Mouse (Mus musculus): ENCODE results near the gene Egln2. TPM values are rescaled to one million over a fixed set of nuclear protein-coding genes. Genes with fewer than 3 reads are reported as not detected.

The Egln2 gene
- polyA plus RNA-seq, 1 experiment: 68.8 TPM

- Histone ChIP-seq H3K79me2 (ENCODE audit: control insufficient read depth, insufficient read depth) (peaks cover 51% of the 10 kb centered on the region), H3K79me3 (ENCODE audit: low read depth) (peaks cover 42% of the 10 kb centered on the region), H3K27me3 (ENCODE audit: control insufficient read depth, insufficient read depth, insufficient read length) (no peaks in the 10 kb centered on the region), H3K4me3 (ENCODE audit: insufficient read depth, poor library complexity, severe bottlenecking) (no peak overlapping the region), H3ac (ENCODE audit: control insufficient read depth, insufficient read length, low read depth) (no peak overlapping the region), H3K36me3 (ENCODE audit: control insufficient read depth, insufficient read depth) (peaks cover 85% of the 10 kb centered on the region)
- TF ChIP-seq USF1 (IDR thresholded peaks at IDR 0.05; ENCODE audit: low read depth) (no peak), CTCF (IDR thresholded peaks at IDR 0.05; ENCODE audit: control insufficient read depth, insufficient read depth, insufficient read length) (no peak), MAX (IDR thresholded peaks at IDR 0.05) (no peak), MYOD1 (IDR thresholded peaks at IDR 0.05; ENCODE audit: control insufficient read depth, insufficient read length, low read depth) (no peak), MYOG (IDR thresholded peaks at IDR 0.05; ENCODE audit: control insufficient read depth, extremely low read depth, insufficient read length) (no peak), FOSL1 (IDR thresholded peaks at IDR 0.05; ENCODE audit: insufficient read depth, low read length, poor library complexity, severe bottlenecking) (no peak), CEBPB (IDR thresholded peaks at IDR 0.05; ENCODE audit: low read depth) (no peak)
These were observed 22.8 kb upstream of the Egln2 start for GRCm38 (mm10) chr7:27189271-27189931.

DNA sequence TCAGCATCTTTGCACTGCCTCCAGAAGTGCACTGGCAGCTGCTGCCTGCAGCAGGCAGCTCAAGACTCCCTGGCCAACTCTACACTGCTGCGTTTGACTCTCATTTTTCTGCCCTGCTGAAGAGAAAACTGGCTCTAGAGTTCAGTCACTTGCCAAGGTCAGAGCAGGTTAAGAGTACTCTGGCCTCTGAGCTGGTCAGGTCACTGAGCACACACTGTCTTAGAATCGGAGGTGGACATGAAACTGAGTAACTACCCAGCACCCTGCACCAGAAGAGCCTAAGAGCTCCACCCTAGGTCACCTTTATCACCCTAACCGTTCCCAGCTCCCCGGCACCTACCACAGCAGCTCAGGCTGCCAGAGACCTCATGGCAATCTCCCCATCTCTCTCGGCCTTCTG, 19.4 kb upstream of the Egln2 start:
- peaks cover 10% of the 10 kb centered on the region for H3K79me3 ChIP-seq (ENCODE audit: low read depth)
- peaks cover 57% of the 10 kb centered on the region for H3K36me3 ChIP-seq (ENCODE audit: control insufficient read depth, insufficient read depth)
- no peak overlapping the region for H3K4me3 ChIP-seq (ENCODE audit: insufficient read depth, poor library complexity, severe bottlenecking)
- peaks cover 17% of the 10 kb centered on the region for H3K79me2 ChIP-seq (ENCODE audit: control insufficient read depth, insufficient read depth)
- H3K27me3 ChIP-seq (ENCODE audit: control insufficient read depth, insufficient read depth, insufficient read length): no peaks in the 10 kb centered on the region
- TF ChIP-seq USF1 (IDR thresholded peaks at IDR 0.05; ENCODE audit: low read depth): no peak
- H3ac ChIP-seq (ENCODE audit: control insufficient read depth, insufficient read length, low read depth): no peak overlapping the region

GRCm38 (mm10) chr7:27184964-27185363, 18.4 kb upstream of the Egln2 start:
- TF ChIP-seq CEBPB (IDR thresholded peaks at IDR 0.05; ENCODE audit: low read depth): no peak
- Histone ChIP-seq H3K79me3 (ENCODE audit: low read depth) (peaks cover 2% of the 10 kb centered on the region), H3K79me2 (ENCODE audit: control insufficient read depth, insufficient read depth) (peaks cover 7% of the 10 kb centered on the region), H3ac (ENCODE audit: control insufficient read depth, insufficient read length, low read depth) (no peak overlapping the region), H3K36me3 (ENCODE audit: control insufficient read depth, insufficient read depth) (peaks cover 51% of the 10 kb centered on the region), H3K27me3 (ENCODE audit: control insufficient read depth, insufficient read depth, insufficient read length) (no peaks in the 10 kb centered on the region), H3K4me3 (ENCODE audit: insufficient read depth, poor library complexity, severe bottlenecking) (no peak overlapping the region)

GRCm38 (mm10) chr7:27182498-27182897, 15.9 kb upstream of the Egln2 start:
- no peaks in the 10 kb centered on the region for H3K27me3 ChIP-seq (ENCODE audit: control insufficient read depth, insufficient read depth, insufficient read length)
- H3K36me3 ChIP-seq (ENCODE audit: control insufficient read depth, insufficient read depth): peaks cover 31% of the 10 kb centered on the region
- H3K79me2 ChIP-seq (ENCODE audit: control insufficient read depth, insufficient read depth): no peaks in the 10 kb centered on the region
- no peaks in the 10 kb centered on the region for H3K79me3 ChIP-seq (ENCODE audit: low read depth)
- TF ChIP-seq MAX (IDR thresholded peaks at IDR 0.05) (no peak), CTCF (IDR thresholded peaks at IDR 0.05; ENCODE audit: control insufficient read depth, insufficient read depth, insufficient read length) (no peak), MYOD1 (IDR thresholded peaks at IDR 0.05; ENCODE audit: control insufficient read depth, insufficient read length, low read depth) (no peak), CEBPB (IDR thresholded peaks at IDR 0.05; ENCODE audit: low read depth) (no peak), USF1 (IDR thresholded peaks at IDR 0.05; ENCODE audit: low read depth) (no peak), MYOG (IDR thresholded peaks at IDR 0.05; ENCODE audit: control insufficient read depth, extremely low read depth, insufficient read length) (no peak), FOSL1 (IDR thresholded peaks at IDR 0.05; ENCODE audit: insufficient read depth, low read length, poor library complexity, severe bottlenecking) (no peak)
- H3K4me3 ChIP-seq (ENCODE audit: insufficient read depth, poor library complexity, severe bottlenecking): no peak overlapping the region
- H3ac ChIP-seq (ENCODE audit: control insufficient read depth, insufficient read length, low read depth): no peak overlapping the region

GRCm38 (mm10) chr7:27180837-27181695, 14.5 kb upstream of the Egln2 start, which contains the start of the genes Gm21983 and Mia:
Gene Gm21983, minus strand, starts transcription at chr7:27181086.
Gene Mia, minus strand, starts transcription at chr7:27181157.
- peaks cover 19% of the 10 kb centered on the region for H3K36me3 ChIP-seq (ENCODE audit: control insufficient read depth, insufficient read depth)
- H3K27me3 ChIP-seq (ENCODE audit: control insufficient read depth, insufficient read depth, insufficient read length): no peaks in the 10 kb centered on the region
- H3K79me3 ChIP-seq (ENCODE audit: low read depth): no peaks in the 10 kb centered on the region
- no peaks in the 10 kb centered on the region for H3K79me2 ChIP-seq (ENCODE audit: control insufficient read depth, insufficient read depth)
- no peak for TF ChIP-seq MAX (IDR thresholded peaks at IDR 0.05)
- no peak for TF ChIP-seq CEBPB (IDR thresholded peaks at IDR 0.05; ENCODE audit: low read depth)
- no peak for TF ChIP-seq FOSL1 (IDR thresholded peaks at IDR 0.05; ENCODE audit: insufficient read depth, low read length, poor library complexity, severe bottlenecking)
- TF ChIP-seq MYOG (IDR thresholded peaks at IDR 0.05; ENCODE audit: control insufficient read depth, extremely low read depth, insufficient read length): no peak
- no peak for TF ChIP-seq CTCF (IDR thresholded peaks at IDR 0.05; ENCODE audit: control insufficient read depth, insufficient read depth, insufficient read length)
- H3ac ChIP-seq (ENCODE audit: control insufficient read depth, insufficient read length, low read depth): no peak within 1 kb of the TSS
- no peak within 1 kb of the TSS for H3K4me3 ChIP-seq (ENCODE audit: insufficient read depth, poor library complexity, severe bottlenecking)

DNA sequence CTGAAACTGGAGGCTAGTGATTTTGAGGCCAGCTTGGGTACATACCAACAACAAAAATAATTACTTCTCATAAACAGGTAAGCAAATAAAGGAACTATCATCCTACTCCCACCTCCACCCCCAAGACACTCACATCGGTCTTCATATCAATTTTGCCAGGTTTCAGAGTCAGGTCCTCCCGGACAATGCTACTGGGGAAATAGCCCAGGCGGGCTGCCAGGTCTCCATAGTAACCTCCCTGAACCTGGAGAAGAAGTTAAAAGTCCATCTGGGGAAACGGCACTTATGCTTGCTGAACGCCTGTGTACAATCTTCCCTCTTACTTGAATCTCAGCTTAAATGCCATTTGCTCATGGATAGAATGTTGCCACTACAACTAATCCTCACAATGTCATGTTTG, 13.4 kb upstream of the Egln2 start:
- no peak overlapping the region for H3ac ChIP-seq (ENCODE audit: control insufficient read depth, insufficient read length, low read depth)
- TF ChIP-seq FOSL1 (IDR thresholded peaks at IDR 0.05; ENCODE audit: insufficient read depth, low read length, poor library complexity, severe bottlenecking) (no peak), MYOG (IDR thresholded peaks at IDR 0.05; ENCODE audit: control insufficient read depth, extremely low read depth, insufficient read length) (no peak), USF1 (IDR thresholded peaks at IDR 0.05; ENCODE audit: low read depth) (no peak), MYOD1 (IDR thresholded peaks at IDR 0.05; ENCODE audit: control insufficient read depth, insufficient read length, low read depth) (no peak), MAX (IDR thresholded peaks at IDR 0.05) (no peak), CTCF (IDR thresholded peaks at IDR 0.05; ENCODE audit: control insufficient read depth, insufficient read depth, insufficient read length) (no peak), CEBPB (IDR thresholded peaks at IDR 0.05; ENCODE audit: low read depth) (no peak)
- H3K4me3 ChIP-seq (ENCODE audit: insufficient read depth, poor library complexity, severe bottlenecking): no peak overlapping the region
- H3K79me3 ChIP-seq (ENCODE audit: low read depth): no peaks in the 10 kb centered on the region
- H3K27me3 ChIP-seq (ENCODE audit: control insufficient read depth, insufficient read depth, insufficient read length): no peaks in the 10 kb centered on the region
- peaks cover 11% of the 10 kb centered on the region for H3K36me3 ChIP-seq (ENCODE audit: control insufficient read depth, insufficient read depth)
- no peaks in the 10 kb centered on the region for H3K79me2 ChIP-seq (ENCODE audit: control insufficient read depth, insufficient read depth)
